Mouse (Mus musculus) CH12.LX (cell line): ENCODE results near the gene Zgrf1. TPM values are rescaled to one million over a fixed set of nuclear protein-coding genes. Genes with fewer than 3 reads are reported as not detected.

ENCODE experiments used
- DNase-seq: peaks from one replicate; pipeline ENCODE4 v3.0.0-alpha.2; 2013; ENCODE audit errors: extremely low read depth
- H3K27ac ChIP-seq: 2 replicates; pipeline ENCODE4 v1.5.1; 2012; ENCODE audit warnings: low read depth, mild to moderate bottlenecking, control low read depth, moderate library complexity; ENCODE audit not compliant: insufficient read depth
- H3K27me3 ChIP-seq: replicated peaks from 2 replicates; pipeline ENCODE3; 2012; ENCODE audit warnings: inconsistent platforms
- H3K36me3 ChIP-seq, 2 experiments: replicated peaks in 1 of 2; 2 replicates each; pipeline versions ENCODE3 to v1.6.1; 2012; ENCODE audit warnings: inconsistent platforms in 1 of 2, low read length in 1 of 2, mild to moderate bottlenecking in 1 of 2, mixed read lengths in 1 of 2, moderate library complexity in 1 of 2; ENCODE audit not compliant: control insufficient read depth in 1 of 2, insufficient read depth in 1 of 2
- H3K4me1 ChIP-seq, 2 experiments: 2 replicates each; pipeline ENCODE4 v1.6.1; 2012; ENCODE audit warnings: inconsistent platforms in 1 of 2, moderate library complexity in 1 of 2; ENCODE audit not compliant: insufficient read depth in 2 of 2, control insufficient read depth in 1 of 2
- H3K4me2 ChIP-seq: 2 replicates; pipeline ENCODE4 v1.6.1; 2012; ENCODE audit warnings: low read depth, mild to moderate bottlenecking, control low read depth; ENCODE audit not compliant: poor library complexity, insufficient read depth, severe bottlenecking
- H3K4me3 ChIP-seq, 3 experiments: fragments of 150-350 bp in 1 of 3; sonication (generic) in 1 of 3; replicated peaks in 1 of 3; 2 replicates each; pipeline versions ENCODE3 to v1.5.1; 2011 to 2012; ENCODE audit warnings: low read depth in 2 of 3, low read length in 2 of 3, mild to moderate bottlenecking in 2 of 3, moderate library complexity in 2 of 3, control low read depth in 1 of 3, improper control_type of control experiment in 1 of 3, inconsistent platforms in 1 of 3, mixed read lengths in 1 of 3; ENCODE audit not compliant: poor library complexity in 1 of 3
- H3K79me2 ChIP-seq: replicated peaks from 2 replicates; pipeline ENCODE4 v1.6.1; 2012; ENCODE audit warnings: mild to moderate bottlenecking, moderate library complexity; ENCODE audit not compliant: control insufficient read depth, poor library complexity, insufficient read depth, severe bottlenecking; ENCODE audit errors: extremely low read depth
- H3K9ac ChIP-seq: 2 replicates; pipeline ENCODE4 v1.6.1; 2012; ENCODE audit warnings: low read depth, mild to moderate bottlenecking, control low read depth, moderate library complexity; ENCODE audit not compliant: insufficient read depth
- H3K9me3 ChIP-seq: replicated peaks from 2 replicates; pipeline ENCODE3; 2012; ENCODE audit warnings: low read length, inconsistent platforms, mixed read lengths
- BHLHE40 ChIP-seq: IDR thresholded peaks from 2 replicates; pipeline ENCODE4 v1.6.1; 2011; ENCODE audit warnings: mild to moderate bottlenecking, low read depth, low read length, improper control_type of control experiment
- EP300 ChIP-seq: IDR thresholded peaks from 2 replicates; pipeline ENCODE4 v1.6.1; 2011; ENCODE audit warnings: low read length, improper control_type of control experiment
- GABPA ChIP-seq: IDR thresholded peaks from 2 replicates; pipeline ENCODE4 v1.6.1; 2012; ENCODE audit warnings: low read depth, low read length, improper control_type of control experiment, inconsistent platforms; ENCODE audit not compliant: insufficient replicate concordance
- IRF4 ChIP-seq: IDR thresholded peaks from 2 replicates; pipeline ENCODE4 v1.6.1; 2014; ENCODE audit warnings: low read depth, mild to moderate bottlenecking, inconsistent platforms, low read length, improper control_type of control experiment
- JUN ChIP-seq: IDR thresholded peaks from 2 replicates; pipeline ENCODE4 v1.6.1; 2011; ENCODE audit warnings: low read depth, mild to moderate bottlenecking, low read length, improper control_type of control experiment, moderate library complexity; ENCODE audit not compliant: insufficient read depth
- MAFK ChIP-seq: IDR thresholded peaks from 2 replicates; pipeline ENCODE4 v1.6.1; 2011; ENCODE audit warnings: low read length, improper control_type of control experiment; ENCODE audit not compliant: insufficient replicate concordance
- MAX ChIP-seq: IDR thresholded peaks from 2 replicates; pipeline ENCODE4 v1.6.1; 2011; ENCODE audit warnings: low read length, improper control_type of control experiment
- MXI1 ChIP-seq: IDR thresholded peaks from 2 replicates; pipeline ENCODE4 v1.6.1; 2011; ENCODE audit warnings: mild to moderate bottlenecking, low read depth, low read length, improper control_type of control experiment
- NELFE ChIP-seq: IDR thresholded peaks from 2 replicates; pipeline ENCODE4 v1.6.1; 2011; ENCODE audit warnings: low read depth, low read length, improper control_type of control experiment
- NRF1 ChIP-seq: IDR thresholded peaks from 2 replicates; pipeline ENCODE4 v1.6.1; 2014; ENCODE audit warnings: low read depth, mild to moderate bottlenecking, inconsistent platforms, low read length, improper control_type of control experiment, moderate library complexity
- PAX5 ChIP-seq: IDR thresholded peaks from 2 replicates; pipeline ENCODE4 v1.6.1; 2012; ENCODE audit warnings: low read length, inconsistent platforms, mixed read lengths
- POLR2A ChIP-seq: IDR thresholded peaks from 2 replicates; pipeline ENCODE4 v1.6.1; 2011; ENCODE audit warnings: low read depth, mild to moderate bottlenecking, improper control_type of control experiment, low read length
- POLR2AphosphoS2 ChIP-seq: IDR thresholded peaks from 2 replicates; pipeline ENCODE4 v1.6.1; 2011; ENCODE audit warnings: low read depth, low read length, improper control_type of control experiment
- RAD21 ChIP-seq: IDR thresholded peaks from 2 replicates; pipeline ENCODE4 v1.6.1; 2011; ENCODE audit warnings: low read depth, mild to moderate bottlenecking, low read length, improper control_type of control experiment, moderate library complexity
- TBP ChIP-seq: conservative IDR thresholded peaks from 2 replicates; pipeline ENCODE4 v1.6.1; 2011; ENCODE audit warnings: low read depth, low read length, improper control_type of control experiment
- TCF12 ChIP-seq: IDR thresholded peaks from 2 replicates; pipeline ENCODE4 v1.6.1; 2014; ENCODE audit warnings: low read depth, mild to moderate bottlenecking, inconsistent platforms, low read length, improper control_type of control experiment
- UBTF ChIP-seq: IDR thresholded peaks from 2 replicates; pipeline ENCODE4 v1.6.1; 2012; ENCODE audit warnings: low read depth, mild to moderate bottlenecking, inconsistent platforms, low read length, improper control_type of control experiment, moderate library complexity
- USF2 ChIP-seq: conservative IDR thresholded peaks from 2 replicates; pipeline ENCODE4 v1.6.1; 2011; ENCODE audit warnings: low read depth, low read length, improper control_type of control experiment
- dilution Hi-C: fragments of 300-500 bp; cut with MboI; formaldehyde crosslinking; loops from 2 replicates; pipeline ENCODE4 v1.14.3; 2020; ENCODE audit warnings: low sequenced_read_pairs; ENCODE audit not compliant: extremely low pct_unique_long_range_greater_than_20kb, extremely low pct_ligation_motif_present
- in situ Hi-C: fragments of 300-500 bp; cut with MboI; formaldehyde crosslinking; loops from 3 replicates; pipeline ENCODE4 v1.14.3; 2019; ENCODE audit warnings: low sequenced_read_pairs, low pct_ligation_motif_present, low pct_unique_long_range_greater_than_20kb, mixed read lengths
- polyA plus RNA-seq: library from polyadenylated mRNA; unstranded; fragments of >175 nt; gene quantifications from 2 replicates; pipeline ENCODE4 v1.2.1, GENCODE M21; 2012; ENCODE audit warnings: low read depth; ENCODE audit not compliant: insufficient read length
- total RNA-seq, 2 experiments: library from RNA; depleted of rRNA; stranded (reverse); fragments of 300-350 nt in 1 of 2; fragments of >200 nt in 1 of 2; gene quantifications; 2 replicates each; pipeline ENCODE4 v1.2.3; 2012 to 2014

Gene Zgrf1
- total and polyA plus RNA-seq, 3 experiments: 7.0 to 10.2 (median 10.1) TPM

- Histone ChIP-seq H3K36me3 (no peaks in the 10 kb centered on the region), H3K27ac (no peak overlapping the region), H3K9ac (no peak overlapping the region), H3K27me3 (no peaks in the 10 kb centered on the region), H3K9me3 (peaks cover 13% of the 10 kb centered on the region), H3K4me2 (no peak overlapping the region), H3K4me1 (no peaks in the 10 kb centered on the region), H3K79me2 (no peaks in the 10 kb centered on the region), H3K4me3 (no peak overlapping the region)
- DNase-seq: no peak
- no peak for TF ChIP-seq BHLHE40
- no peak for TF ChIP-seq EP300
- TF ChIP-seq MAFK: no peak
- TF ChIP-seq RAD21: no peak
- TF ChIP-seq TBP: no peak
- no peak for TF ChIP-seq PAX5
- no peak for TF ChIP-seq USF2
- TF ChIP-seq IRF4: no peak
- no peak for TF ChIP-seq GABPA
- no peak for TF ChIP-seq POLR2A
- no peak for TF ChIP-seq JUN
- TF ChIP-seq TCF12: no peak
- in situ Hi-C loops (loop anchor here (25.0 kb wide), 1 partner anchor 102 kb away; no protein-coding TSS in a partner anchor), dilution Hi-C loops (no loop called here)
Measured at GRCm38 (mm10) chr3:127634984-127635349, 81.7 kb downstream of the Zgrf1 start.

- Histone ChIP-seq H3K79me2 (no peaks in the 10 kb centered on the region), H3K4me3 (no peak overlapping the region), H3K27ac (no peak overlapping the region), H3K27me3 (no peaks in the 10 kb centered on the region), H3K4me1 (no peaks in the 10 kb centered on the region)
- in situ Hi-C loops (loop anchor here (25.0 kb wide), 1 partner anchor 97 kb away; no protein-coding TSS in a partner anchor), dilution Hi-C loops (no loop called here)
- DNase-seq: no peak
- no peak for TF ChIP-seq UBTF
- TF ChIP-seq POLR2AphosphoS2: no peak
- TF ChIP-seq NRF1: no peak
- no peak for TF ChIP-seq TBP
- TF ChIP-seq MAX: no peak
- TF ChIP-seq NELFE: no peak
- TF ChIP-seq BHLHE40: no peak
- no peak for TF ChIP-seq MXI1
- TF ChIP-seq, all 38 proteins: peak for 0
- Histone ChIP-seq H3K4me2 (no peak overlapping the region), H3K9me3 (no peaks in the 10 kb centered on the region), H3K9ac (no peak overlapping the region), H3K36me3 (no peaks in the 10 kb centered on the region)
Measured at GRCm38 (mm10) chr3:127639875-127640761, 86.8 kb downstream of the Zgrf1 start.
